Mouse (Mus musculus): ENCODE measurements around the gene Fer. TPM values are rescaled to one million over a fixed set of nuclear protein-coding genes. Genes with fewer than 3 reads are reported as not detected.

Fer gene
- polyA plus RNA-seq, 1 experiment from 2014 or later: 28.6 TPM

- H3K36me3 ChIP-seq (ENCODE audit: control insufficient read depth, insufficient read depth, low read length): no peaks in the 10 kb centered on the region
- no peak overlapping the region for H3K4me2 ChIP-seq (ENCODE audit: low read length)
- no peak overlapping the region for H3K27ac ChIP-seq (ENCODE audit: low read depth)
- no peak for DNase-seq (ENCODE audit: low spot score)
- H3K9me3 ChIP-seq (ENCODE audit: control insufficient read depth, low read length): no peaks in the 10 kb centered on the region
- peak; percentile 50; the same call in 1 of the 2 replicates for ATAC-seq (replicated peaks; ENCODE audit: low FRiP score, low TSS enrichment, low read depth)
- 62% methylated on average over 13 of the region's 13 CpGs for WGBS
- H3K9ac ChIP-seq (ENCODE audit: low read length): no peak overlapping the region
- H3K4me3 ChIP-seq (ENCODE audit: low read depth, low read length): no peak overlapping the region
- H3K4me1 ChIP-seq (replicated peaks; ENCODE audit: control insufficient read depth, insufficient read depth, low read length): no peaks in the 10 kb centered on the region
- H3K27me3 ChIP-seq (replicated peaks; ENCODE audit: control insufficient read depth, insufficient read depth, low read length): no peaks in the 10 kb centered on the region
Measured at GRCm38 (mm10) chr17:64003444-64003843, 140.6 kb downstream of the Fer start.

DNA sequence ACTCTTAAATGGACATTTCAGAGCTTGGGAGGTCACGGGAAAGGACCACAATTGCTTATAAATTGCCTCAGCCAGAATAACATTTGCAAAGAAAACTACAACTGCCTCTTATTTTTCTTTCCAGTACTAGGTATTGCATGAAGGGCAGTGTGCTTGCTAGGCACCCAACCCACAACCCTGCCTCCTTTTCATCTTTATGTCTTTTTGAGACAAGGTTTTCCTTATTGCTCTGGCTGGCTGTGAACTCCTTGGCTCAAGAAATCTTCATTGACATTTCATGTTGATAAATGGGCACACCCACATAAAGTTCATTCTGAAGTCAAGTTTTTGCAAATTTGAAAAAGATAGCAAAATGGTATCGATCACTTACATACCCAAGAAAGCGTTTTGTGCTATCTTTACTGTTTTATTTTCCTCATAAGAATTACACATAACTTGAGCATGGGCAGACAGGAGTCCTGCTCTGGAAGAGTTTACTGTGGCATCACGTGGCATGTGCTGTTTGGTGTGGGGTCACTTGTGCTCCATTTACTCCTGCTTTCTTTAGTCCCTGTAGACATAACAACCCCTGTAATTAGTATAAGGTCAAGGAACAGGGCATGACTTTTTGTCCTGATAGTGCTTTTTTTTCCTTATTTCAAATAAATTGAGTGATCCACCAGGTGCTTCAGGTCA lies 142.8 kb downstream of the Fer start:
- no peaks in the 10 kb centered on the region for H3K27me3 ChIP-seq (replicated peaks; ENCODE audit: control insufficient read depth, insufficient read depth, low read length)
- no peaks in the 10 kb centered on the region for H3K9me3 ChIP-seq (ENCODE audit: control insufficient read depth, low read length)
- WGBS: 69% methylated on average over 4 of the region's 4 CpGs
- no peak overlapping the region for H3K4me2 ChIP-seq (ENCODE audit: low read length)
- DNase-seq (ENCODE audit: low spot score) (no peak), ATAC-seq (replicated peaks; ENCODE audit: low FRiP score, low TSS enrichment, low read depth) (no peak)
- H3K9ac ChIP-seq (ENCODE audit: low read length): no peak overlapping the region
- H3K36me3 ChIP-seq (ENCODE audit: control insufficient read depth, insufficient read depth, low read length): no peaks in the 10 kb centered on the region
- H3K4me1 ChIP-seq (replicated peaks; ENCODE audit: control insufficient read depth, insufficient read depth, low read length): no peaks in the 10 kb centered on the region
- no peak overlapping the region for H3K27ac ChIP-seq (ENCODE audit: low read depth)
- no peak overlapping the region for H3K4me3 ChIP-seq (ENCODE audit: low read depth, low read length)

- Histone ChIP-seq H3K4me3 (ENCODE audit: low read depth, low read length) (no peak overlapping the region), H3K27ac (ENCODE audit: low read depth) (no peak overlapping the region), H3K36me3 (ENCODE audit: control insufficient read depth, insufficient read depth, low read length) (no peaks in the 10 kb centered on the region), H3K4me1 (replicated peaks; ENCODE audit: control insufficient read depth, insufficient read depth, low read length) (no peaks in the 10 kb centered on the region), H3K9ac (ENCODE audit: low read length) (no peak overlapping the region), H3K27me3 (replicated peaks; ENCODE audit: control insufficient read depth, insufficient read depth, low read length) (no peaks in the 10 kb centered on the region), H3K4me2 (ENCODE audit: low read length) (no peak overlapping the region), H3K9me3 (ENCODE audit: control insufficient read depth, low read length) (no peaks in the 10 kb centered on the region)
- ATAC-seq (replicated peaks; ENCODE audit: low FRiP score, low TSS enrichment, low read depth): no peak
- no peak for DNase-seq (ENCODE audit: low spot score)
- 85% methylated on average over 4 of the region's 4 CpGs for WGBS
Measured at GRCm38 (mm10) chr17:64016606-64017005, 153.7 kb downstream of the Fer start.

DNA sequence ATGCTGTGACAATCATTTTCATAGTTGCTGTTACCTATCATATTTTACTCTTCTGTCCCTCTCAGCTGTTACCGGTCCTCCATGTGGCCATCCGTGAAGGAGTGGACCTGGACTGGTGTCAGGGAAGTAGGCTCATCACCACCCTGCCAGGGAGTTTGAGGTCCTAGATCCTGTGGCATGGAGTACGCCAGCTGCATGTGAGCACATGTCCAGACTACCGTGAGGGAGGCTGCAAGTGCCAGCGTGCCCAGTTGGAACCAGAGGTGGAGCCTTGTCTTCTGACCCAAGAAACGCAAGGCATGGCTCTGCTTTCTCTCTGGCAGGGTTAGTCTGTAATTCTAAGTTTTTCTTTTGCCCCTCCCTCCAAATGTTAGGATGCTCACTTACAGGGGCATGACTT lies 155.4 kb downstream of the Fer start:
- Histone ChIP-seq H3K9ac (ENCODE audit: low read length) (no peak overlapping the region), H3K4me3 (ENCODE audit: low read depth, low read length) (no peak overlapping the region)

GRCm38 (mm10) chr17:64018870-64019269 lies 156.0 kb downstream of the Fer start:
- 74% methylated on average over 3 of the region's 3 CpGs for WGBS
- ATAC-seq (replicated peaks; ENCODE audit: low FRiP score, low TSS enrichment, low read depth): no peak

More for the DNA sequence above, 155.4 kb downstream of the Fer start:
- no peak for ATAC-seq (replicated peaks; ENCODE audit: low FRiP score, low TSS enrichment, low read depth)
- Histone ChIP-seq H3K4me1 (replicated peaks; ENCODE audit: control insufficient read depth, insufficient read depth, low read length) (no peaks in the 10 kb centered on the region), H3K27ac (ENCODE audit: low read depth) (no peak overlapping the region), H3K9me3 (ENCODE audit: control insufficient read depth, low read length) (no peaks in the 10 kb centered on the region), H3K36me3 (ENCODE audit: control insufficient read depth, insufficient read depth, low read length) (no peaks in the 10 kb centered on the region), H3K27me3 (replicated peaks; ENCODE audit: control insufficient read depth, insufficient read depth, low read length) (no peaks in the 10 kb centered on the region), H3K4me2 (ENCODE audit: low read length) (no peak overlapping the region)
- WGBS: 98% methylated on average over 6 of the region's 6 CpGs
- no peak for DNase-seq (ENCODE audit: low spot score)

GRCm38 (mm10) chr17:64019646-64020045 lies 156.8 kb downstream of the Fer start:
- no peak for ATAC-seq (replicated peaks; ENCODE audit: low FRiP score, low TSS enrichment, low read depth)
- DNase-seq (ENCODE audit: low spot score): no peak

More at GRCm38 (mm10) chr17:64018870-64019269, 156.0 kb downstream of the Fer start:
- Histone ChIP-seq H3K4me3 (ENCODE audit: low read depth, low read length) (no peak overlapping the region), H3K36me3 (ENCODE audit: control insufficient read depth, insufficient read depth, low read length) (no peaks in the 10 kb centered on the region), H3K4me2 (ENCODE audit: low read length) (no peak overlapping the region), H3K9me3 (ENCODE audit: control insufficient read depth, low read length) (no peaks in the 10 kb centered on the region), H3K27me3 (replicated peaks; ENCODE audit: control insufficient read depth, insufficient read depth, low read length) (no peaks in the 10 kb centered on the region), H3K4me1 (replicated peaks; ENCODE audit: control insufficient read depth, insufficient read depth, low read length) (no peaks in the 10 kb centered on the region), H3K27ac (ENCODE audit: low read depth) (no peak overlapping the region), H3K9ac (ENCODE audit: low read length) (no peak overlapping the region)
- no peak for DNase-seq (ENCODE audit: low spot score)

GRCm38 (mm10) chr17:64026485-64026884 lies 163.6 kb downstream of the Fer start:
- no peaks in the 10 kb centered on the region for H3K27me3 ChIP-seq (replicated peaks; ENCODE audit: control insufficient read depth, insufficient read depth, low read length)

More at GRCm38 (mm10) chr17:64019646-64020045, 156.8 kb downstream of the Fer start:
- Histone ChIP-seq H3K4me3 (ENCODE audit: low read depth, low read length) (no peak overlapping the region), H3K4me2 (ENCODE audit: low read length) (no peak overlapping the region), H3K27me3 (replicated peaks; ENCODE audit: control insufficient read depth, insufficient read depth, low read length) (no peaks in the 10 kb centered on the region), H3K9ac (ENCODE audit: low read length) (no peak overlapping the region), H3K36me3 (ENCODE audit: control insufficient read depth, insufficient read depth, low read length) (no peaks in the 10 kb centered on the region), H3K27ac (ENCODE audit: low read depth) (no peak overlapping the region), H3K9me3 (ENCODE audit: control insufficient read depth, low read length) (no peaks in the 10 kb centered on the region), H3K4me1 (replicated peaks; ENCODE audit: control insufficient read depth, insufficient read depth, low read length) (no peaks in the 10 kb centered on the region)
- 72% methylated on average over 5 of the region's 5 CpGs for WGBS

GRCm38 (mm10) chr17:64041771-64042170 lies 178.9 kb downstream of the Fer start:
- Histone ChIP-seq H3K36me3 (ENCODE audit: control insufficient read depth, insufficient read depth, low read length) (no peaks in the 10 kb centered on the region; the same call in 1 of the 2 replicates), H3K27me3 (replicated peaks; ENCODE audit: control insufficient read depth, insufficient read depth, low read length) (no peaks in the 10 kb centered on the region), H3K4me2 (ENCODE audit: low read length) (no peak overlapping the region), H3K4me3 (ENCODE audit: low read depth, low read length) (no peak overlapping the region), H3K27ac (ENCODE audit: low read depth) (no peak overlapping the region), H3K9ac (ENCODE audit: low read length) (no peak overlapping the region), H3K4me1 (replicated peaks; ENCODE audit: control insufficient read depth, insufficient read depth, low read length) (no peaks in the 10 kb centered on the region), H3K9me3 (ENCODE audit: control insufficient read depth, low read length) (no peaks in the 10 kb centered on the region)
- ATAC-seq (replicated peaks; ENCODE audit: low FRiP score, low TSS enrichment, low read depth) (no peak), DNase-seq (ENCODE audit: low spot score) (no peak)

More at GRCm38 (mm10) chr17:64026485-64026884, 163.6 kb downstream of the Fer start:
- Histone ChIP-seq H3K4me1 (replicated peaks; ENCODE audit: control insufficient read depth, insufficient read depth, low read length) (no peaks in the 10 kb centered on the region), H3K36me3 (ENCODE audit: control insufficient read depth, insufficient read depth, low read length) (no peaks in the 10 kb centered on the region), H3K9ac (ENCODE audit: low read length) (no peak overlapping the region), H3K4me2 (ENCODE audit: low read length) (no peak overlapping the region), H3K4me3 (ENCODE audit: low read depth, low read length) (no peak overlapping the region), H3K9me3 (ENCODE audit: control insufficient read depth, low read length) (no peaks in the 10 kb centered on the region), H3K27ac (ENCODE audit: low read depth) (no peak overlapping the region)
- 71% methylated on average over 2 of the region's 2 CpGs for WGBS
- DNase-seq (ENCODE audit: low spot score) (no peak), ATAC-seq (replicated peaks; ENCODE audit: low FRiP score, low TSS enrichment, low read depth) (no peak)

DNA sequence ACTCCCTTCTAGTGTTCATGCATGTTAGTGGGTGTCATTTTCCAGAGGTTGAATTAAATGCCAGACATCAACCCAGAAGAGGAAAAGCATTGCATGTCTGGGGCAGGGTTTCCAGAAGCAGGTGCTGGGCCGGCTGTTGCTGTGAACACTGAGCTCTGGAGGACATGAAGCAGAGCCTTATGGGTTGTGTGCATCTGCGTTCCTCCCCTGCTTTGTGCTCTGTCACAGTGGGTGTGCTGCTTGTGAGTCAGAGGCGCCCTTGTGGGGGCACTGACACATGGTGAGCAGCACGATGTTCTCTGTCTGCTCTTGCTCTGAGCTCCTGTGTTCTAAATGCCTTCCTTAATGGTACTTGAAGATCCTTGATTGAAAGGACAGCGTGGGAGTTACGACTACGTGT lies 182.5 kb downstream of the Fer start:
- Histone ChIP-seq H3K36me3 (ENCODE audit: control insufficient read depth, insufficient read depth, low read length) (no peaks in the 10 kb centered on the region; the same call in 1 of the 2 replicates), H3K27me3 (replicated peaks; ENCODE audit: control insufficient read depth, insufficient read depth, low read length) (no peaks in the 10 kb centered on the region), H3K9ac (ENCODE audit: low read length) (no peak overlapping the region), H3K4me3 (ENCODE audit: low read depth, low read length) (no peak overlapping the region), H3K27ac (ENCODE audit: low read depth) (no peak overlapping the region), H3K9me3 (ENCODE audit: control insufficient read depth, low read length) (no peaks in the 10 kb centered on the region), H3K4me1 (replicated peaks; ENCODE audit: control insufficient read depth, insufficient read depth, low read length) (no peaks in the 10 kb centered on the region), H3K4me2 (ENCODE audit: low read length) (no peak overlapping the region)
- no peak for DNase-seq (ENCODE audit: low spot score)
- WGBS: 68% methylated on average over 7 of the region's 7 CpGs
- ATAC-seq (replicated peaks; ENCODE audit: low FRiP score, low TSS enrichment, low read depth): no peak

All from intestine, embryonic 14.5 days (tissue).